Mouse (Mus musculus) CH12.LX (cell line): ENCODE results near the gene Smdt1.

Experiments
- CTCF ChIP-seq, 2 experiments: IDR thresholded peaks in 1 of 2; conservative IDR thresholded peaks in 1 of 2; 2 replicates each; pipeline ENCODE4 v1.5.1; 2011 to 2012; ENCODE audit warnings: low read depth in 2 of 2, low read length in 2 of 2, improper control_type of control experiment in 1 of 2, inconsistent platforms in 1 of 2, mild to moderate bottlenecking in 1 of 2, moderate library complexity in 1 of 2
- ETS1 ChIP-seq: conservative IDR thresholded peaks from 2 replicates; pipeline ENCODE4 v1.6.1; 2012; ENCODE audit warnings: low read depth, mild to moderate bottlenecking, inconsistent platforms, low read length, improper control_type of control experiment, moderate library complexity
- GABPA ChIP-seq: IDR thresholded peaks from 2 replicates; pipeline ENCODE4 v1.6.1; 2012; ENCODE audit warnings: low read depth, low read length, improper control_type of control experiment, inconsistent platforms; ENCODE audit not compliant: insufficient replicate concordance
- MAX ChIP-seq: IDR thresholded peaks from 2 replicates; pipeline ENCODE4 v1.6.1; 2011; ENCODE audit warnings: low read length, improper control_type of control experiment
- MAZ ChIP-seq: IDR thresholded peaks from 2 replicates; pipeline ENCODE4 v1.6.1; 2012; ENCODE audit warnings: low read depth, mild to moderate bottlenecking, inconsistent platforms, low read length, improper control_type of control experiment, moderate library complexity
- MXI1 ChIP-seq: IDR thresholded peaks from 2 replicates; pipeline ENCODE4 v1.6.1; 2011; ENCODE audit warnings: mild to moderate bottlenecking, low read depth, low read length, improper control_type of control experiment
- POLR2A ChIP-seq: IDR thresholded peaks from 2 replicates; pipeline ENCODE4 v1.6.1; 2011; ENCODE audit warnings: low read depth, mild to moderate bottlenecking, improper control_type of control experiment, low read length
- POLR2AphosphoS2 ChIP-seq: IDR thresholded peaks from 2 replicates; pipeline ENCODE4 v1.6.1; 2011; ENCODE audit warnings: low read depth, low read length, improper control_type of control experiment
- RAD21 ChIP-seq: IDR thresholded peaks from 2 replicates; pipeline ENCODE4 v1.6.1; 2011; ENCODE audit warnings: low read depth, mild to moderate bottlenecking, low read length, improper control_type of control experiment, moderate library complexity
- TCF12 ChIP-seq: IDR thresholded peaks from 2 replicates; pipeline ENCODE4 v1.6.1; 2014; ENCODE audit warnings: low read depth, mild to moderate bottlenecking, inconsistent platforms, low read length, improper control_type of control experiment
- USF1 ChIP-seq: IDR thresholded peaks from 2 replicates; pipeline ENCODE4 v1.6.1; 2014; ENCODE audit warnings: low read depth, mild to moderate bottlenecking, inconsistent platforms, low read length, improper control_type of control experiment
- USF2 ChIP-seq: conservative IDR thresholded peaks from 2 replicates; pipeline ENCODE4 v1.6.1; 2011; ENCODE audit warnings: low read depth, low read length, improper control_type of control experiment

DNA sequence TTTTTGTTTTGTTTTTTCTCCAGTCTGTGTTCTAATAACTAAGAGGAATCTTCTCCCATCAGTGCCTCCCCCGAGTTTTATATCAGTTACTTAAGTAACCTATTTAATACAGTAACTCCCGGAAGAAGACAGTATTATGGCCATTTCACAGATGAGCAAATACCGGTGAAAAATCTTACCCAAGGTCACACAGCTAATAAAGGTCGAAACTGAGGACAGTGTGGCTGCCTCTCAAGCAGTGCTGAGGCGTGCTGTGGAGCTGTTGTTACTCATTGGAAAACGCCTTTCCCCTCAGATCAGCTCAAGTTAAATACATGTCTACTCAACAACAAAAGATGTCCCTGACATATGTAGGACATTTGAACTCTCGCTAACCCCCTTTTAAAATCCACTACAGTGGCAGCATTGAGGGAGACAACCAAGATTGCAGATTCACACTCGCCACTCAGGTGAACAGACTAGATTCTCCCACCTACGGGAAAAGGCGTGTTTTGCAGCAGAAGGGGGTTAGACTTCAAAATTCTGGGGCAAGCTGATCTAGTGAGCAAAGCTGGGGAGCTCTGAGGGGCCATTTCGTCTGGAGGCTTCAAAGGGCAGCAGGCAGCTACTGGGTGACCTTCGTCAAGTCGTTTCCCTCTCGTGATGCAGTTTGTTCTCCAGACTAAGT is 14.5 kb downstream of the Smdt1 start:
- no peak for TF ChIP-seq RAD21
- TF ChIP-seq POLR2A: no peak
- TF ChIP-seq MAZ: no peak
- TF ChIP-seq CTCF (conservative IDR thresholded peaks at IDR 0.05 in 1 of 2, IDR thresholded peaks at IDR 0.05 in 1 of 2; ENCODE audit: low read depth in 2 of 2, low read length in 2 of 2): no peak
- no peak for TF ChIP-seq MAX
- no peak for TF ChIP-seq TCF12
- TF ChIP-seq POLR2AphosphoS2: no peak
- no peak for TF ChIP-seq ETS1
- no peak for TF ChIP-seq USF1
- no peak for TF ChIP-seq USF2
- no peak for TF ChIP-seq MXI1
- no peak for TF ChIP-seq GABPA
